Mouse (Mus musculus) embryonic stem cell, embryonic (primary cell): Measurements from ENCODE around the gene Cox6b2.

Experiments used
- CTCF ChIA-PET, 4 experiments: fragments of 300-600 bp in 2 of 4; fragments of 350-600 bp in 2 of 4; sonication (Branson Sonifier 250); formaldehyde crosslinking; loops; one replicate each; lab custom pipeline; 2022; ENCODE audit warnings: inconsistent platforms in 2 of 4; lab: Charles Lee
- POLR2A ChIA-PET, 4 experiments: fragments of 300-600 bp in 2 of 4; fragments of 350-600 bp in 2 of 4; sonication (Branson Sonifier 250); formaldehyde crosslinking; loops; one replicate each; lab custom pipeline; 2022; ENCODE audit warnings: antibody characterized with exemption in 4 of 4, inconsistent platforms in 1 of 4; lab: Charles Lee

Cox6b2 gene

DNA sequence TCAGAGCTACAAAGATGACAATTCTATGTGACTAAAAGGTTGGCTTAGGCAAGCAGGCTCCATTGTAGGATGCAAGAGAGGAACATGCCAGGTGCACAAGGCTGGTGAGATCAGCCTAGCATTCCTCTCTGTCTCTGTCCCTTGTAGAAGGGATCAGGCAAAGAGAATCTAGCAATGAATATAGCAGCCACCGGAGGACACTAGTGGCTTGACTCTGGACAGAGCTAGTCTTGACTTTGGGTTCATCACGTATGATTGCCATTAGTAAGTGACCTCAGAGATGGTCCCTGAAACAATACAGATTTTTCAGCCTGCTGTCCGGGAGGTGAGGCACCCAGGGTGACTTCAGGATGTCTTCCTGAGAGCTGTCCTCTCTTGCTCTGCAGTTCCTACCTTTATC, 40.3 kb downstream of the Cox6b2 start:
- ChIA-PET POLR2A (interaction anchor here in 3 of 4 experiments (0.7 to 3.7 kb wide), 10 partner anchors 10 to 100 kb away, joined by 3 to 19 read pairs (median 6); partner anchors contain the start of genes Kmt5c (in 2 of the 3), Ube2s (in 2 of the 3) and Rpl28 (in 1 of the 3)), CTCF (no interaction called here)

GRCm38 (mm10) chr7:4705098-4705497, 47.8 kb downstream of the Cox6b2 start:
- POLR2A ChIA-PET, result interaction anchor here (0.5 to 8.0 kb wide), 84 partner anchors 8 to 334 kb away, joined by 3 to 108 read pairs (median 5); partner anchors contain the start of genes Brsk1 (in 3 of the 4), Cox6b2 (in 3 of the 4), Hspbp1 (in 3 of the 4) and Rpl28 (in 3 of the 4)
- CTCF ChIA-PET, result interaction anchor here (0.5 to 2.8 kb wide), 65 partner anchors 9 to 301 kb away, joined by 3 to 23 read pairs (median 4); partner anchors contain the start of genes Hspbp1 (in 3 of the 4), Kmt5c (in 2 of the 4), Rpl28 (in 2 of the 4) and Cox6b2 (in 1 of the 4)

GRCm38 (mm10) chr7:4703195-4703594, 49.7 kb downstream of the Cox6b2 start:
- ChIA-PET CTCF (interaction anchor here in 2 of 4 experiments (1.1 to 2.8 kb wide), 7 partner anchors 11 to 251 kb away, joined by 3 to 22 read pairs (median 4); partner anchors contain the start of gene Hspbp1 (in 1 of the 2)), POLR2A (interaction anchor here (0.7 to 8.0 kb wide), 59 partner anchors 8 to 357 kb away, joined by 3 to 108 read pairs (median 7); partner anchors contain the start of genes Hspbp1 (in 3 of the 4), Kmt5c (in 3 of the 4), Rpl28 (in 3 of the 4) and Ube2s (in 3 of the 4))

GRCm38 (mm10) chr7:4702334-4702733, 50.6 kb downstream of the Cox6b2 start:
- POLR2A ChIA-PET, result interaction anchor here (0.6 to 8.0 kb wide), 62 partner anchors 10 to 1454 kb away, joined by 3 to 108 read pairs (median 6); partner anchors contain the start of genes Ube2s (in 4 of the 4), Hspbp1 (in 3 of the 4), Kmt5c (in 3 of the 4) and Rpl28 (in 3 of the 4)

More at GRCm38 (mm10) chr7:4702334-4702733, 50.6 kb downstream of the Cox6b2 start:
- CTCF ChIA-PET, result interaction anchor here in 3 of 4 experiments (0.6 to 1.5 kb wide), 6 partner anchors 14 to 571 kb away, joined by 3 to 7 read pairs (median 3); no protein-coding TSS in a partner anchor
